Mouse (Mus musculus) bone marrow, adult 2 months (tissue): ENCODE measurements around the gene Rtn2.

Experiments used
- CTCF ChIP-seq: fragments of 200-500 bp; IDR thresholded peaks from 2 replicates; pipeline ENCODE4 v1.5.1; 2011; ENCODE audit warnings: low read length, control low read depth; ENCODE audit not compliant: control insufficient read depth, insufficient read depth
- POLR2A ChIP-seq: fragments of 200-500 bp; IDR thresholded peaks from 2 replicates; pipeline ENCODE4 v1.6.1; 2011; ENCODE audit warnings: low read depth, mild to moderate bottlenecking, control low read depth, low read length, borderline replicate concordance; ENCODE audit not compliant: control insufficient read depth

DNA sequence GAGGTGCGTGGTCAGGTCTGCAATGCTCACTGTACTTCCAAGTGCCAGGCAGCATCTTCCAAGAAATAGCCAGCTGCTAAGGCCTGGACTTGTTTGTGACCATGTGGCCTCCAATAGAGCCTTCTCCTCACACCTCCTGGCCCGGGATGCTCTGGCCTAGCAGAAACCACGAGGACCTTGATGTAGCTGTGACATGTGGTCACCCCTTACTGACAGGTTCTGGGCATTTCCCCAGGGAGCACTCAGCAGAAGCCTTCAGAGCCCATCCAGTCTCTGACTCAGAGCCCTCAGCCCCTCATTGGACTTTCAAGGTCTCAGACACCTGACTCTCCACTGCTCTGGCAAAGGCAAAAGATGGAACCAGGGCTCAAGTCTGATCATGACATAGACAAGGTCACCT lies 37.3 kb upstream of the Rtn2 start:
- TF ChIP-seq CTCF = no peak
- no peak for TF ChIP-seq POLR2A
